ENCODE assay signal across 21 mouse cellular contexts in the genomic region with DNA sequence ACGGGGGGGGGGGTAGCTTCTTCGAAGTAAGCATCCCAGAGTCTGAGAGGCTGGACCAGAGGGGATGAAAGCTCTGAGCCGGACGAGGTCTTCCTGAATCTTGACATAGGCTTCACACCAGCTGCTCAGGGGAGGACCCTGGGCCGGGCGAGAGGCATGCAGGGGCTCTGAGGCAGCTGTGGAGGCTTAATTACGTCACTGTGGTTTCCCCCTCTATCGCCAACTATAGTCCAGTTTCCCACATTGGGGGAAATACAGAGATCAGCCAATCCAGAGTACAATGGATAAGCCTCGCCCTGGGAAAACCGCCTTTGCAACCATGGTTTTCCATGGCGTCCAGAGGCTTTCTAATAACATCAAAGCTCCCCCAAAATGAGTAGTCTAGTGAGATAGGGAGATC. TPM values are rescaled to one million over a fixed set of nuclear protein-coding genes. Genes with fewer than 3 reads are reported as not detected.
DNase-seq lines count a peak whose midpoint lies in the region; ATAC-seq and TF ChIP-seq lines count a peak whose summit lies in the region.
"Had no signal": no experiment of that assay in that cellular context is flagged by ENCODE, and none has a peak within 500 bp of the region (broad histone marks: within the 10 kb centered on the region; RNA-seq: fewer than 3 reads in every experiment).

No protein-coding gene starts in this region.

- peaks cover 10% of the 10 kb centered on the region; the same call in 1 of the 2 replicates for H3K4me1 ChIP-seq in lung, embryonic 14.5 days (ENCODE audit: insufficient read depth)
- peaks cover 50% of the 10 kb centered on the region for H3K4me1 ChIP-seq in limb, embryonic 10.5 days
- H3K4me1 ChIP-seq: forebrain, embryonic 12.5 days; hindbrain, embryonic 12.5 days had no signal

- peak; percentile 23 for DNase-seq in lung, embryonic 14.5 days
- no peak for DNase-seq in lung, adult 18-20 months
- peak; percentile 13 for DNase-seq in thymus, postnatal 25 days
- no peak for DNase-seq in thymus, adult 18-20 months
- DNase-seq in limb, embryonic 10.5 days (ENCODE audit: low spot score): peak; percentile 38
- DNase-seq in kidney, adult 18-20 months: no peak
- DNase-seq in MN1 (ENCODE audit: low spot score): no peak
- DNase-seq: adrenal gland, adult 8-10 months; cerebellum, adult 11-12 months; cerebellum, adult 9-10 months; cerebellum, postnatal 25 days; gastrocnemius, postnatal 25 days; heart, postnatal 10 days; heart, postnatal 4 days had no signal

- H3K9ac ChIP-seq in lung, embryonic 14.5 days: no peak overlapping the region
- H3K9ac ChIP-seq: embryonic facial prominence, embryonic 12.5 days; forebrain, embryonic 12.5 days; hindbrain, embryonic 12.5 days had no signal

- TF ChIP-seq CTCF in lung, embryonic 14.5 days (IDR thresholded peaks at IDR 0.05; ENCODE audit: low read depth): no peak

- H3K9me3 ChIP-seq in lung, embryonic 14.5 days (ENCODE audit: low read depth, low read length): peaks cover 3% of the 10 kb centered on the region; the same call in 1 of the 2 replicates
- H3K9me3 ChIP-seq in limb, embryonic 10.5 days (replicated peaks): 0 out of 2 replicates have a peak, but pooled peaks cover 1% of the 10 kb centered on the region
- H3K9me3 ChIP-seq: forebrain, embryonic 12.5 days had no signal

- no peak for ATAC-seq in lung, embryonic 14.5 days (ENCODE audit: insufficient read depth)
- ATAC-seq: forebrain, embryonic 16.5 days; hindbrain, embryonic 16.5 days; inflammation-experienced regulatory T-cells, adult 6 months had no signal

- H3K36me3 ChIP-seq in lung, embryonic 14.5 days (ENCODE audit: insufficient read depth): no peaks in the 10 kb centered on the region
- no peaks in the 10 kb centered on the region for H3K36me3 ChIP-seq in limb, embryonic 10.5 days
- H3K36me3 ChIP-seq: embryonic facial prominence, embryonic 12.5 days; forebrain, embryonic 12.5 days; hindbrain, embryonic 12.5 days had no signal

- no peaks in the 10 kb centered on the region for H3K27me3 ChIP-seq in lung, embryonic 14.5 days (ENCODE audit: insufficient read depth, low read length)
- peaks cover 29% of the 10 kb centered on the region for H3K27me3 ChIP-seq in limb, embryonic 10.5 days (ENCODE audit: low read depth, poor library complexity, severe bottlenecking)
- H3K27me3 ChIP-seq: embryonic facial prominence, embryonic 12.5 days; hindbrain, embryonic 12.5 days had no signal

- H3K4me3 ChIP-seq in lung, embryonic 14.5 days (ENCODE audit: low read depth, low read length): no peak overlapping the region
- H3K4me3 ChIP-seq in limb, embryonic 10.5 days: no peak overlapping the region
- H3K4me3 ChIP-seq: embryonic facial prominence, embryonic 12.5 days; forebrain, embryonic 12.5 days; hindbrain, embryonic 12.5 days had no signal

- no peak overlapping the region for H3K27ac ChIP-seq in lung, embryonic 14.5 days (ENCODE audit: low read depth)
- H3K27ac ChIP-seq in limb, embryonic 10.5 days: no peak overlapping the region
- H3K27ac ChIP-seq: embryonic facial prominence, embryonic 12.5 days; forebrain, embryonic 12.5 days; hindbrain, embryonic 12.5 days had no signal

- H3K4me2 ChIP-seq in lung, embryonic 14.5 days: no peak overlapping the region
- H3K4me2 ChIP-seq: embryonic facial prominence, embryonic 12.5 days; forebrain, embryonic 12.5 days; hindbrain, embryonic 12.5 days had no signal

- WGBS in lung, embryonic 14.5 days: 38% methylated on average over 11 of the region's 11 CpGs
- 56% methylated on average over 11 of the region's 11 CpGs for WGBS in limb, embryonic 10.5 days

RNA-seq across cellular contexts. Expression of gene Pla2g5, which starts 36.1 kb away (rescaled TPM):
- polyA plus RNA-seq in lung, embryonic 14.5 days (2014; fragmentation: Nextera tagmentation; extraction: Ambion mirVana): 0.46 and 0.61 TPM in 2 replicates
- polyA plus RNA-seq in limb, embryonic 10.5 days (2016; fragmentation: Nextera tagmentation; extraction: Ambion mirVana): 0.15 and 0.30 TPM in 2 replicates
- polyA plus RNA-seq: hindbrain, embryonic 12.5 days; inflammation-experienced regulatory T-cells, adult 6 months had no signal

RNA-seq across cellular contexts. Expression of gene Gm13030, which starts 46.6 kb away (rescaled TPM):
- polyA plus RNA-seq in lung, embryonic 14.5 days (2014; fragmentation: Nextera tagmentation; extraction: Ambion mirVana): not detected in 2 replicates
- polyA plus RNA-seq in limb, embryonic 10.5 days (2016; fragmentation: Nextera tagmentation; extraction: Ambion mirVana): not detected in 2 replicates
- polyA plus RNA-seq: embryonic facial prominence, embryonic 12.5 days; forebrain, embryonic 12.5 days; forebrain, embryonic 16.5 days; heart, embryonic 14.5 days; hindbrain, embryonic 12.5 days; hindbrain, embryonic 16.5 days; inflammation-experienced regulatory T-cells, adult 6 months had no signal

RNA-seq across cellular contexts. Expression of gene Pla2g2e, which starts 50.6 kb away (rescaled TPM):
- polyA plus RNA-seq in lung, embryonic 14.5 days (2014; fragmentation: Nextera tagmentation; extraction: Ambion mirVana): not detected in 2 replicates
- polyA plus RNA-seq in limb, embryonic 10.5 days (2016; fragmentation: Nextera tagmentation; extraction: Ambion mirVana): 0.20 TPM in 1 of 2 replicates, not detected in the other
- polyA plus RNA-seq: embryonic facial prominence, embryonic 12.5 days; forebrain, embryonic 12.5 days; forebrain, embryonic 16.5 days; heart, embryonic 14.5 days; hindbrain, embryonic 12.5 days; hindbrain, embryonic 16.5 days; inflammation-experienced regulatory T-cells, adult 6 months had no signal

RNA-seq across cellular contexts. Expression of gene Pla2g2d, which starts 51.6 kb away (rescaled TPM):
- 0.18 TPM in 1 of 2 replicates, not detected in the other for polyA plus RNA-seq in lung, embryonic 14.5 days (2014; fragmentation: Nextera tagmentation; extraction: Ambion mirVana)
- polyA plus RNA-seq in limb, embryonic 10.5 days (2016; fragmentation: Nextera tagmentation; extraction: Ambion mirVana): not detected in 2 replicates
- polyA plus RNA-seq: forebrain, embryonic 12.5 days; heart, embryonic 14.5 days had no signal

Comparison
In these comparisons a context has a peak if more than half of its experiments do, and no peak if none do; other contexts are left out.
1. DNase-seq: peak in lung, embryonic 14.5 days (single experiment), thymus, postnatal 25 days (single experiment) and limb, embryonic 10.5 days (single experiment); none in lung, adult 18-20 months (0 of 2), thymus, adult 18-20 months (0 of 2), kidney, adult 18-20 months (single experiment) and MN1 (single experiment).